Mouse (Mus musculus) c-Kit-positive CD71-negative TER-119-negative erythroid progenitor cells, embryonic 14.5 days (primary cell): Measurements from ENCODE around the gene Adprm.
"Not testable (repeated sequence)": the region's sequence is repeated elsewhere in the genome, so short reads cannot be mapped to it uniquely, and the experiment has no call there.

Source experiments
- DNase-seq: peaks from one replicate; pipeline ENCODE4 v3.0.0-alpha.2; 2013; ENCODE audit warnings: low read depth

Gene Adprm

DNA sequence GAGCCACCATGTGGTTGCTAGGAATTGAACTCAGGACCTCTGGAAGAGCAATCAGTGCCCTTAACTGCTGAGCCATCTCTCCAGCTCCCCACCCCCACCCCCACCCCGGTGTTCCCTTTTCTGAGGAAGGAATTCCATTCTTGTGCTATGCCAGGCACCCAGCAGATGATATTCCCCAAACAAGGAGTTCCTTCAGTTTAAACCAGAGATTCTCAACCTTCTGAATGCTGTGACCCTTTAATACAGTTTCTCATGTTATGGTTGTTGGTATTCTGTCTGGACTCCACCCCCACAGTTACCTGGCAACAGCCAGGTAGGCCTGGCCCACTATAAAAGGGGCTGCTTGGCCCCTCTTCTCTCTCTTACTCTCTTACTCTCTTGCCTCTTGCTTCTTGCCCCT lies 29.2 kb downstream of the Adprm start:
- not testable (repeated sequence) for DNase-seq

DNA sequence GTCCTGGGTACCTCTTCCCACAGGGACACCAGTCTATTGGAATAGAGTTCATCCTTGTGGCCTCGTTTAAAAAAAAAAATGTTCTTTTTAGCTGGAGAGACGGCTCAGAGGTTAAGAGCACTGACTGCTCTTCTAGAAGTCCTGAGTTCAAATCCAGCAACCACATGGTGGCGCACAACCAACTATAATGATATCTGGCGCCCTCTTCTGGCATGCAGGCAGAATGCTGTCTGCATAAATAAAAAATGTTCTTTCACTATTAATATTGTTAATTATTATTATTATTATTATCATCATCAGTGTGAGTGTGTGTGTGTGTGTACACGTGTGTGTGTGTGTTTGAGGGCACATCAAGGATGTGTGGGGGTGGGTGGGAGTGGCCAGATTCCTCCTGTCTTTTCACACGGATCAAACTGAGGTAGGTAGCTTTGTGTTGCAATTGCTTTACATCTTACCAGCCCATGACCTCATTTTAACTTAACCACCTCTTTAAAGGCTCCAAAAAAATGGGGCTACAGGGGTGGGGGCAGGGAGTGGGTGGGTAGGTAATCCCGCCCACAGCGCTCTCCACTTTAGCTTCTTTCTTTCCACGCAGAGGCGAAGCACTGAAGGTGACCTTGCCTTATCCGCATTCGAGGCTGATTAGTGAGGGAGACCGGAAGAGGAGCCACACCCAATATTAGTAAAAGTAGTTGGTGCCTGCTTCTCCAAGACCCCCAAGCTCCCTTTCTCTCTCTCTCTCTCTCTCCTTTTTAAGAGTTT lies 29.9 kb downstream of the Adprm start:
- no peak for DNase-seq

DNA sequence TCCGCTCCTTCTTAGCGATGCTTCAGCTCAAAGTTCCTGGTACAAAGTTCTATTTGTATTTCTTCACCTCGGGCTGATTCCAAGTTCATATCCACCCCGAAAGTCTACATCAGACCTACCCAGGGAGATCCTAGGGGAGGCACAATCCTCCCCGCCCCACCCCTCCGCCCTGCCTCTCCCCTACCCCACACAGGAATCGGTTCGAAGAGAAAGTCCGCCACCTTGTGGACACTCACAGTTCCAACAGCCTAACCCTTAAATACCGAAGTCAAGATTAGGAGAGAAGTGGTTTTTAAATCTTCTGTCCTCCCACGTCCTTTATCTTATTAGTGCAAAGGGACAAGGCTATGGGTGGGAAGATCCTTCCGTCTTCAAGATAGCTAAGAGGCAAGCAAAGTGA lies 31.4 kb downstream of the Adprm start:
- DNase-seq, result peak; percentile 48

DNA sequence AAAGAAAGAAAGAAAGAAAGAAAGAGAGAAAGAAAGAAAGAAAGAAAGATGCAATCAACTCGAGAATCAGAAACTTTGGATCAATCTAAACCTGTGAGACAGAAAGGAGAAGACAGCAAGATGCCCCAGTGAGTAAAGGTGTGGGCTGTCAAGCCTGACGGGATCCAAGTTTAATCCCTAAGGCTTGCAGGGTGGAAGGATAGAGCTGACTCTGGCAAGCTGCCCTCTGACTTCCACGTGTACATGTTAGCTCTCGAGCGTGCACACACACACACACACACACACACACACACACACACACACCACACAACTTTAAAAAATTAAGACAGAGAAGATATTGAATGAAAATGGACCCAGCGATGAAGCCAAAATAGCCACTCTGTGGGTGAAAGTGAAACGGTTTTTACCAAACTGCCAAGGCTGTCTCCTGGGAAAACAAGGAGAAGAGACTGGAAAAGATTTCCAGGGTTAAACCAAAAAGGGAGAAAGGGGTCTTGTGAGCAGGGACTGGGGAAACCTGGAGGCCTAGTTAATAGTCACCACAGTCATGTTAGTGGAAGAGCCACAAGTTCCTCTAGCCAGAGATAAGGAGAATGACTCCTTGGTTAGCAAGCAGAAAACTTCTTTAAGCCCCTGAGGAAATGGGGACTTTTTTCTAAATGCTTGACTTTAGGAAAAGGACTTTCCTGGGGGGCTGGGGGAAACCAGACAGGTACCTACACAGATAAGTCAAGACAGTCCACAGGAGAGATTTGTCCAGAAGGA lies 32.5 kb downstream of the Adprm start:
- DNase-seq, result no peak

DNA sequence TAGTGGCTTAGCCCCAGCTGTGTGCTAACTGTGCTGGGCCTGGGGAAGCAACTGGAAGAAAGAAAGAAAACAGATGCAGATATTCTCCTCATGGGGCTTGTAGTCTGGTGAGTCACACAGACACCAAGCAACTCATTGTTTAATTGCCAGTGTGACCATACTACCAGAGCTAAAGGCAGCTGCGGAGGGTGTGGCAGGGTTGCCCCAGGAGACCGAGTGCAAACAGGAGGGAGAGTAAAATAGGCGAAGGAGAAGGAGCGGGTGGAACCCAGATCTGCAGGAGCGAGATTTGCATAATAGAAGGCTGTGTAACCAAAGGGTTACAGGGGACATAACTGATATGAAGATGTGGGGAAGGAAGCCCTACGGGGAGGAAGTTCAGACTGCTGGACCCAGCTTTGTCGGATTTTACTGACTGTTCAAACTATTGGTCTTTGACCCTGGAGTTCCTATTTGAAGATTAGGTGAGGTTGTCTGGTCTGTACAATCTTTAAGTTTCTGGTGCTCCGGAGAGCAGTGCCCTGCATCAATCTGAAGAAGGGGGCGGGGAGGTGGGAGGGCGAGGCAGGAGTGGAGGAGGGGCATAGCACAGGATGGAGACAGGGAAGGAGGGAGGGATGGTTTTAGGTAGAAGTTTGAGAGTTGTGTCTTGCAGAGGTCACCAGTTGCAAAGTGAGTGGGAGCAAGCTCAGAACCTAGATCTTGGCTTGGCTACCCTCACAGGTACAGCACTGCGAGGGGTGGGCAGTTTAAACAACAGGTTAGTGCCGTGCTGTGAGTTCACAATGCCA lies 34.4 kb downstream of the Adprm start:
- DNase-seq, result no peak

GRCm38 (mm10) chr11:67011635-67012034 lies 40.8 kb downstream of the Adprm start:
- DNase-seq, result no peak

DNA sequence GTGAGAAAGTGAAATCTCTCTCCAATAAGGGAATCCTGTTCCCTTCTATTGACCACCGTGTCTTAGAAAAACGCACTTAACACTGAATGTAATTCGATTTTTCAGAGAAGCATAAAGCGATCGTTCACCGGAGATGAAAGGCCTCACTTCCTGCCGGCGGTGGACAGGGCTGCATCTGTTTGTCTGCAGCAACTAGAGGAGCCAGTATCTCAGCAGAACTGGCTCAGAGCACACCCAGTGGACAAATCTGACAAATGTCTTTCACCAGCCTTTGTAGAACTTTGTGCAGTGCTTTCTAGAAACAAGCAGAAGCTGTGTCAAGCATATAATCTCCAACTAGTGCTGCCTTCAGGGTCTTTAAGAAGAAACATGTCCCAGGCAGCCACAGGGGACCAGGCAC lies 42.0 kb downstream of the Adprm start:
- no peak for DNase-seq

- DNase-seq, result no peak
These were observed 43.9 kb downstream of the Adprm start for GRCm38 (mm10) chr11:67008528-67008927.

DNA sequence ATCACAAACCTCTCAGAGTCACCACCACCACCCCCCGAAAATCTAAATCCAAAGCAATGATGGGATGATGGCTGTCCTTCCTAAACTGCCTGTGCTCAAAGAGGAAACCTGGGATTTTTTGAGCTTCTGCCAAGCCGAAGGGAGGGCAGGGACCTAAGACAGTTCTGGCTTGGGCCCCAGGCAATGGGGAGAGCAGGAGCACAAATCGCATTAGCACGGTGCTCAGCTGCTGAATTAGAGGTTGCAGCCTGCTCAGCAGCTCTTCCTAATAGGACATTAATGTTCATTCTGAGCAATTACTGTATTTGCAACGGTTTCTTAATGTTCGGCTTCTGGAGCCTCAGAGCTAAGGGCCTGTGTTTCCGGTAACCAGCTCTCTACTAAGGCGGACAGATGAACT lies 44.4 kb downstream of the Adprm start:
- DNase-seq, result no peak

- no peak for DNase-seq
These were observed 49.5 kb downstream of the Adprm start for GRCm38 (mm10) chr11:67002911-67003310.

DNA sequence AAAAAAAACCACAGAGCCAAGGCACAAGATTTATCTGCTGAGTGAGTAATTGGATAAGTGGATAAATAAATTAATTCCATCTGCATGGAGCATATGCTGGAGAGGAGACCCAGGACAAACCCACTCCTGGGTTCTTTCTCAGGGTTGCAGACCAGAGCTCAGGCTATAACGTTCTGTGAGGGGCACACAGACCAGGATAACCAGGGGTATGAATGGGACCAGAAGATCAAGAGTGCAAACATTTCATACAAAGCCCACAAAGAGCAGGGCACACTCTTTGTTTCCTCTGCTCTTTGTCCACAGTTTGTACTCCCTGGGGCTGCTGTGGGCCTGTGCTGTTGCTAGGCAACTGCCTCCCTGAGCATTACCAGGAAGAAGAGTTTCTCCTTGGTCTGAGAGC lies 50.7 kb downstream of the Adprm start:
- DNase-seq, result no peak

- no peak for DNase-seq
These were observed 51.7 kb downstream of the Adprm start for GRCm38 (mm10) chr11:67000671-67001070.

DNA sequence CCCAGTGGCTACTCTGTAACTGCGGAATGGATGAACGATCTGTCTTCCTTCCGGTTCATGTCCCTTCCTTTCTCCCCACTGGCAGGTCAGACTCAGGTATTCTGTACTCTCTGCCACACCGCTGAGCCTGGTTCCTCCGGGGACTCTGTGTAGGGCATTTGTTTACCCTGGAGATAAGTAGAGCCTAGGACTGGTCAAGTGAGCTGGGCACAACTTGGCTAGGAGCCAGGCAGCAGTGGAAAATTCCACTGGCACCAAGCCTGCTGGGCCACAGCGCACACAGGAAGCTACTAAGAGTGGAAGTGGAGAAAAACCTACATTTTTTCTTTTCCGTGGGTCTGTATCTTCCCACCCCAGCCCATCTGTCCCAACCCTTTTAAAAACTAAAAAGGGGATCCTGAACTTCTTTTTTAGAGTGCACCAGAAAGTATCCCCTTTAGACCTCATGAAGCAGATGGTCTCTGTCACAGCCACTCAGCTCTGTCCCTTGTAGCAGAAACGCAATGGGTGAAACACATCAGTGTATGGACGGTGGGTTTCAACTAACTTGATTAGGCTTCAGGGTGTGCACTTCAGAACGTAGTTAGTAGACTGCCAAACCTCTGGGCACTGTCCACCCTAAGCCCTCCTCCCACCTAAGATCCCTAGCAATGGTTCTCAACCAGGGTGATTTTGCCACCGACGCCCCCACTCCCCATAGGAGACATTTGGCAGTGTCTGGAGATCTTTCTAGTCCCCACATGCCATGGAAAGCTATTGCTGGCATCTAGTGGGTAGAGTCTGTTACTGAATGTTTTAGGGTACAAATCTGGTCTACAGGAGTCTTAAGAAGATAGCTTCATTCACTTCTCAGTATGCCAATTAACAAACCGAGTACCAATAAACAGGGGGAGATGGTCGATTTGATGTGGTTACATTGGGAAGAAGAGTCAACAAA lies 53.7 kb downstream of the Adprm start:
- DNase-seq, result no peak

DNA sequence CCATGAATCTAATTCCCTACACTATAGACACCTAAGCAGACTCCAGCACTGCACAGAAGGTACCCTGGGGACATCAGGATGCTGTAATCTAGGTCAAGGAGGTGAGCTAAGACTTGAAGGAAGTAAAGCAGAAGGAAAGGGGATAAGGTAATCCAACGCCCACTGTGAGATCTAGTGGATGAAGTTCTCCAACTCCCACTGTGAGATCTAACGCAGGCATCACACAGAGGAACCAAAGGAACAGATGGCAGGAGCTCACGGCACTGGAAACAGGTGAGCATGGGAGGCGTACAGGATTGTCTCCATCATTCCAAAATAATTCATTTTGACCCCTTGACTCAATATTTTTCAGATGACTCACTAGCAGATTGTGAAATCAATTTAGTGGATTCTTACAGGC lies 55.9 kb downstream of the Adprm start:
- no peak for DNase-seq

GRCm38 (mm10) chr11:66993674-66994073 lies 58.7 kb downstream of the Adprm start:
- DNase-seq, result no peak

DNA sequence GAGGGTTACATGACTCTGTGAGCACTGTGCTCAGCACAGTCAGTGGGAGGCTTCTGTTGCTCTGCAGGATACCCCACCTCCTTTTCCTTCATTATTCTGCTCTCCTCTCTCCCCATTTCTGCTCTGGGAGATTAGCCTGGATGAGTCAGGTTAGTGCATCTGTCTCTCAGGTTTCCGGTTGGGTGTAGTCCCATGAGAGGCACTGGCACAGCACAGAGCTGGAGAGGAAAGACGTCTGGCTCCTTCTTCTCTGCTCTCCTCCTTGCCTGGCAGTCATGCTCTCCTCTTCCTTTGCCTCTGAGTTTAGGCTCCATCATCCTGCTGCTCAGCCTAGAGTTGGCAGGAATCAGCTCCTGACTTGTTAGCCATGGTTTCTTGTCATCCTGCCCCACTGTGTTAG lies 60.2 kb downstream of the Adprm start:
- DNase-seq, result no peak
